Mouse (Mus musculus) heart, postnatal 0 days (tissue): ENCODE measurements at regions not wholly inside any gene's neighbourhood (a gene's known extent, or its start where the extent isn't known, plus 50 kb on each side); places are given as distances from the start of the nearest gene placed in this dataset.
A peak's percentile ranks its signal among the peaks of the same experiment; 100 is the strongest.

Experiments
- ATAC-seq: fragments of 200-750 bp; cut with Nextera tagmentation; 2 replicates; pipeline ENCODE4 v1.8.0; 2017; ENCODE audit warnings: low read depth, moderate number of reproducible peaks, moderate library complexity; ENCODE audit not compliant: insufficient read depth
- DNase-seq: peaks from one replicate; pipeline ENCODE4 v3.0.0-alpha.2; 2016; ENCODE audit warnings: low spot score
- H3K27ac ChIP-seq: fragments of 300-500 bp; sonication (generic); 2 replicates; pipeline ENCODE4 v1.5.1; 2014; ENCODE audit warnings: low read depth, mild to moderate bottlenecking
- H3K27me3 ChIP-seq: fragments of 300-500 bp; sonication (generic); 2 replicates; pipeline ENCODE4 v1.6.1; 2014; ENCODE audit warnings: low read length, mixed read lengths; ENCODE audit not compliant: control insufficient read depth, insufficient read depth
- H3K36me3 ChIP-seq: fragments of 300-500 bp; sonication (generic); replicated peaks from 2 replicates; pipeline ENCODE4 v1.6.1; 2014; ENCODE audit warnings: low read length, mixed read lengths; ENCODE audit not compliant: control insufficient read depth, insufficient read depth
- H3K4me1 ChIP-seq: fragments of 300-500 bp; sonication (generic); 2 replicates; pipeline ENCODE4 v1.6.1; 2014; ENCODE audit warnings: antibody characterized with exemption; ENCODE audit not compliant: control insufficient read depth, insufficient read depth
- H3K4me2 ChIP-seq: fragments of 300-500 bp; sonication (generic); 2 replicates; pipeline ENCODE4 v1.6.1; 2014; ENCODE audit warnings: low read depth, mild to moderate bottlenecking, low read length, moderate library complexity
- H3K4me3 ChIP-seq: fragments of 300-500 bp; sonication (generic); 2 replicates; pipeline ENCODE4 v1.5.1; 2014; ENCODE audit warnings: low read depth, low read length
- H3K9ac ChIP-seq: fragments of 300-500 bp; sonication (generic); replicated peaks from 2 replicates; pipeline ENCODE4 v1.6.1; 2014; ENCODE audit warnings: low read depth, low read length, mixed read lengths
- H3K9me3 ChIP-seq: fragments of 300-500 bp; sonication (generic); replicated peaks from 2 replicates; pipeline ENCODE4 v1.6.1; 2016; ENCODE audit warnings: low read length; ENCODE audit not compliant: control insufficient read depth
- CTCF ChIP-seq: IDR thresholded peaks from 2 replicates; pipeline ENCODE4 v1.5.1; 2016; ENCODE audit warnings: antibody characterized with exemption, control low read depth, low read depth
- EP300 ChIP-seq: IDR thresholded peaks from 2 replicates; pipeline ENCODE4 v1.6.1; 2016; ENCODE audit warnings: antibody characterized with exemption, low read depth
- WGBS: fragments of 180-500 bp; shearing (Covaris S2); extraction: QIAGEN DNeasy Blood & Tissue Kit; methylation state at CpG from one replicate; pipeline ENCODE4 v1.1.7; 2014; 5-methylcytosine and 5-hydroxymethylcytosine counted together

DNA sequence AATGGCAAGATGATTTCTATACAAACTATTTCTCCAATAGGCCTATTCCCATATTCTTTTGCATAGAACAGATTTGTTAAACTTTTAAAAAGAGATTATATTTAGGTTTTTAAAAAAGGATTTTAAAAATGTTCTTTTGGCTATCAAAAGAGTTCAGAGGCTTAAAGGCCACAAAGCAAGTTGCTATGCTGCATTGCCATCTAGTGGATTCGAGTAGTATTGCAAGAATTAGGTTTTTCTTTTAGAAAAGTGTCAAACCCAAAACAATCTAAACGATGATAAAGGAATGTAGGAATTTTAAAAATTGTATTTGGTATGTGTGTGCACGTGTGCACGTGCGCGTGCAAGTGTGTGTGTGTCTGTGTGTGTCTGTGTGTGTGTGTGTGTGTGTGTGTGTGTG lies 73.0 kb upstream of the Ifngr1 start:
- no peaks in the 10 kb centered on the region for H3K36me3 ChIP-seq
- TF ChIP-seq EP300, result no peak
- TF ChIP-seq CTCF, result peak; percentile 86
- no peak overlapping the region for H3K4me3 ChIP-seq
- H3K9me3 ChIP-seq, result no peaks in the 10 kb centered on the region
- no peak overlapping the region for H3K4me2 ChIP-seq
- no peak overlapping the region for H3K27ac ChIP-seq
- H3K4me1 ChIP-seq, result no peaks in the 10 kb centered on the region
- 4% methylated on average over 6 of the region's 6 CpGs for WGBS
- ATAC-seq (no peak), DNase-seq (peak; percentile 30)
- no peak overlapping the region for H3K9ac ChIP-seq
- H3K27me3 ChIP-seq, result no peaks in the 10 kb centered on the region

GRCm38 (mm10) chr10:19522198-19522597 lies 69.6 kb upstream of the Ifngr1 start:
- ATAC-seq (no peak), DNase-seq (no peak)
- H3K36me3 ChIP-seq, result no peaks in the 10 kb centered on the region
- no peaks in the 10 kb centered on the region for H3K27me3 ChIP-seq
- H3K27ac ChIP-seq, result no peak overlapping the region
- no peak overlapping the region for H3K4me3 ChIP-seq
- H3K4me2 ChIP-seq, result no peak overlapping the region
- no peaks in the 10 kb centered on the region for H3K9me3 ChIP-seq
- 46% methylated on average over 2 of the region's 2 CpGs for WGBS
- H3K9ac ChIP-seq, result no peak overlapping the region
- TF ChIP-seq CTCF (no peak), EP300 (no peak)
- H3K4me1 ChIP-seq, result no peaks in the 10 kb centered on the region

GRCm38 (mm10) chr10:19525939-19526338 lies 65.8 kb upstream of the Ifngr1 start:
- no peak for DNase-seq
- Histone ChIP-seq H3K9ac (no peak overlapping the region), H3K4me2 (no peak overlapping the region), H3K4me3 (no peak overlapping the region), H3K36me3 (no peaks in the 10 kb centered on the region), H3K9me3 (no peaks in the 10 kb centered on the region), H3K27me3 (no peaks in the 10 kb centered on the region), H3K4me1 (no peaks in the 10 kb centered on the region), H3K27ac (no peak overlapping the region)
- TF ChIP-seq CTCF, result no peak
- no peak for ATAC-seq

- no peaks in the 10 kb centered on the region for H3K4me1 ChIP-seq
- no peak for TF ChIP-seq EP300
- TF ChIP-seq CTCF, result no peak
- H3K9me3 ChIP-seq, result no peaks in the 10 kb centered on the region
- H3K27ac ChIP-seq, result no peak overlapping the region
- H3K4me2 ChIP-seq, result no peak overlapping the region
- no peaks in the 10 kb centered on the region for H3K36me3 ChIP-seq
- no peak overlapping the region for H3K4me3 ChIP-seq
- no peak overlapping the region for H3K9ac ChIP-seq
- WGBS, result 19% methylated on average over 1 of the region's 1 CpGs
- H3K27me3 ChIP-seq, result no peaks in the 10 kb centered on the region
- ATAC-seq (no peak), DNase-seq (no peak)
These were observed 65.4 kb upstream of the Ifngr1 start for GRCm38 (mm10) chr10:19526353-19526752.

DNA sequence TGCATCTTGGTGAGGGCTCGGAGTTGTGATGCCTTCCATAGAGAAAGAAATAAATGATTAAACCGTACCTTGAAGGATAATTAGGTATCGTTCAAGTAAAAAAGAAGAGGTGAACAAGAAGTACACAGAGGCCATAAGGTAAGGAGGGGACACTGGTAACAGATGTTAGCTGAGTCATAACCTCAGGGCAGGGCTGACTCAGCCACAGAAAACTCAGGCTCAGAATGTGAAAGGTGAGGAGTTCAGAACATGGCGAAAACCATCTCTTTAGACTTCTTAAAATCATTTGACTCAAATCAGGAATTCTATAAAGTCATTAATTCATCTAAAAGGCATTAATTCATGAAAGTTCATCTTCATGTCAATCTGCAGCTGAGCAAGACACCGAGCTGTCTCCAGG lies 62.1 kb upstream of the Ifngr1 start:
- Histone ChIP-seq H3K4me3 (no peak overlapping the region), H3K27ac (no peak overlapping the region), H3K9ac (no peak overlapping the region), H3K27me3 (no peaks in the 10 kb centered on the region), H3K36me3 (no peaks in the 10 kb centered on the region), H3K4me2 (no peak overlapping the region), H3K4me1 (no peaks in the 10 kb centered on the region), H3K9me3 (no peaks in the 10 kb centered on the region)
- TF ChIP-seq CTCF (no peak), EP300 (no peak)
- 89% methylated on average over 5 of the region's 5 CpGs for WGBS
- DNase-seq (no peak), ATAC-seq (no peak)

GRCm38 (mm10) chr10:19530056-19530455 lies 61.7 kb upstream of the Ifngr1 start:
- H3K36me3 ChIP-seq, result no peaks in the 10 kb centered on the region
- H3K9ac ChIP-seq, result no peak overlapping the region
- H3K4me2 ChIP-seq, result no peak overlapping the region
- no peak overlapping the region; the same call in 1 of the 2 replicates for H3K27ac ChIP-seq
- H3K4me3 ChIP-seq, result no peak overlapping the region
- no peaks in the 10 kb centered on the region for H3K27me3 ChIP-seq
- no peaks in the 10 kb centered on the region for H3K4me1 ChIP-seq
- ATAC-seq (no peak), DNase-seq (no peak)
- no peaks in the 10 kb centered on the region for H3K9me3 ChIP-seq
- TF ChIP-seq CTCF, result no peak
- no peak for TF ChIP-seq EP300
- 82% methylated on average over 6 of the region's 6 CpGs for WGBS
